Mouse (Mus musculus) naive thymus-derived CD4-positive, alpha-beta T cell, adult 2 months (primary cell): Measurements from ENCODE around the gene Cmtm6.

Experiments used
- DNase-seq: peaks from one replicate; pipeline ENCODE4 v3.0.0-alpha.2; 2011; ENCODE audit warnings: low read depth

Gene Cmtm6

GRCm38 (mm10) chr9:114798845-114799244, 67.9 kb downstream of the Cmtm6 start:
- DNase-seq: no peak
